Mouse (Mus musculus): ENCODE measurements around the gene Maip1. TPM values are rescaled to one million over a fixed set of nuclear protein-coding genes. Genes with fewer than 3 reads are reported as not detected.

Gene Maip1
- polyA plus RNA-seq, 1 experiment from 2014 or later, result 20.7 TPM

GRCm38 (mm10) chr1:57428368-57429308 lies 22.5 kb downstream of the Maip1 start:
- Histone ChIP-seq H3K9ac (replicated peaks) (no peak overlapping the region), H3K4me3 (replicated peaks) (no peak overlapping the region), H3K9me3 (no peaks in the 10 kb centered on the region), H3K36me3 (no peaks in the 10 kb centered on the region), H3K4me2 (peak overlapping the region; percentile 39), H3K27me3 (no peaks in the 10 kb centered on the region), H3K27ac (peak overlapping the region; percentile 23; the same call in 1 of the 2 replicates), H3K4me1 (replicated peaks) (peaks cover 17% of the 10 kb centered on the region; the same call in 1 of the 2 replicates)
- WGBS, result 47% methylated on average over 16 of the region's 16 CpGs
- ATAC-seq (ENCODE audit: insufficient number of reproducible peaks, insufficient read depth, low FRiP score, low TSS enrichment, low read depth), result peak; percentile 57; the same call in 1 of the 2 replicates

GRCm38 (mm10) chr1:57429786-57430483 lies 23.8 kb downstream of the Maip1 start:
- 0 out of 2 replicates have a peak overlapping the region, but pooled peaks have one; percentile 13 for H3K4me3 ChIP-seq (replicated peaks)

DNA sequence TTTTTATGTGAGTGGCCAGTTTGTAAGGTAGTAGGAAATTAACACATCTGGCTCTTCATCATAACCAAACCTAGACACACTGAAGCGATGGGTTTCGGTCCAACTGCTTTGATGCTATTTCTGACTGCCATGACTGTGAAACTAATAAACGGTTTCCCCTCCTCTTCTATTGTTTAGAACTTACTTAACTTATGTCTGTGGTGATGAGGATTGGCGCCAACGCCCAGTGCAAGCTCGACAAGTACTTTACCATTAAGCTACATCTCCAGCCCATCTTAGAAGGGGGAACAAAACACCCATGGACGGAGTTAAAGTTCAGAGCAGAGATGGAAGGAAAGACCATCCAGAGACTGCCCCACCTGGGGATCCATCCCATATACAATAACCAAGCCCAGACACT lies 27.0 kb downstream of the Maip1 start:
- Histone ChIP-seq H3K4me2 (no peak overlapping the region), H3K9me3 (no peaks in the 10 kb centered on the region), H3K4me1 (replicated peaks) (peaks cover 34% of the 10 kb centered on the region), H3K9ac (replicated peaks) (no peak overlapping the region), H3K27ac (no peak overlapping the region), H3K4me3 (replicated peaks) (no peak overlapping the region), H3K27me3 (no peaks in the 10 kb centered on the region), H3K36me3 (no peaks in the 10 kb centered on the region)
- WGBS, result 89% methylated on average over 7 of the region's 7 CpGs
- ATAC-seq (ENCODE audit: insufficient number of reproducible peaks, insufficient read depth, low FRiP score, low TSS enrichment, low read depth), result no peak

More at GRCm38 (mm10) chr1:57429786-57430483, 23.8 kb downstream of the Maip1 start:
- Histone ChIP-seq H3K9me3 (no peaks in the 10 kb centered on the region), H3K27me3 (no peaks in the 10 kb centered on the region), H3K27ac (peak overlapping the region; percentile 23; the same call in 1 of the 2 replicates), H3K9ac (replicated peaks) (no peak overlapping the region), H3K4me1 (replicated peaks) (peaks cover 17% of the 10 kb centered on the region; the same call in 1 of the 2 replicates), H3K4me2 (peak overlapping the region; percentile 43), H3K36me3 (no peaks in the 10 kb centered on the region)
- 9% methylated on average over 12 of the region's 12 CpGs for WGBS
- no peak for ATAC-seq (ENCODE audit: insufficient number of reproducible peaks, insufficient read depth, low FRiP score, low TSS enrichment, low read depth)

DNA sequence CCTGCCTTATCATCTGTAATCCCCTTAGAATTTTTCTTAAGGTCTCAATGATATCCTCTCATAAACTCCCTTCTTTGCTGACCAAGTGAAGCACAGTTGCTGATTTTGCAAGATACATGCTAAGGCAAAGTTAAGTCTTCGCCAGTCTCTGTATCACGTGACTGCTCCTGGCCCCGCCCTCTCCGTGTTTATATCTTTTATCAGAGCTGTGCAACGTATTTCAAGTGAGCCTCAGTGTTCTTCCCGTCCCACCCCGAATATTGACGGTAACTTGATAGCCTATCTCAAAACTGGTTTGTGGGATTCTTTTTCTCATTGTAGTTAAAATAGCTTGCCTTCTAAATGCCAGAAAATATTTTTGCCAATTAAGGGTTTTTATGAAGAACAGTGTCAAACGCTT lies 30.3 kb downstream of the Maip1 start:
- Histone ChIP-seq H3K27ac (peak overlapping the region; percentile 74), H3K27me3 (no peaks in the 10 kb centered on the region), H3K9ac (replicated peaks) (no peak overlapping the region), H3K4me3 (replicated peaks) (peak overlapping the region; percentile 17), H3K4me2 (peak overlapping the region; percentile 49), H3K36me3 (no peaks in the 10 kb centered on the region), H3K9me3 (no peaks in the 10 kb centered on the region), H3K4me1 (replicated peaks) (peaks cover 25% of the 10 kb centered on the region)
- WGBS, result 48% methylated on average over 9 of the region's 9 CpGs
- no peak for ATAC-seq (ENCODE audit: insufficient number of reproducible peaks, insufficient read depth, low FRiP score, low TSS enrichment, low read depth)

DNA sequence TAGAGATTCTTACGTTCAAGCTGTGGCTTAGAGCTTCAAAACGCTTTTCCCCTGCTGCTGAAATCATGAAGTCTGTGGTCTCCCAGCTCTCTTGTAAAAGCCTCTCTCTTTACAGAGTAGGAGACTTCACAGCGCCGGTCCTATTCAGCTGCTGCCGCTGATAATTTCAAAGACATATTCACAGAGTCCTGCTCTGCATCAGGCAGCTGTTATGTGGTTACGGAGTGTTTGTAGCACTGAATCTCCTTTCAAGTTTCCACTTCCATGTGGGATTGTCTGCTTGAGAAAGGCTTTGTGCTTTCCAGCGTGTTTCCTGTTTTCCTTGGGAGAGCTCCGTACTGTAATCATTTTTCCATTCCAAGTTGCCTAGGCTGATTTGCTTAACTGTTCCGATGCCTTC lies 30.8 kb downstream of the Maip1 start:
- no peak overlapping the region; the same call in 1 of the 2 replicates for H3K9ac ChIP-seq (replicated peaks)
- peak overlapping the region; percentile 17 for H3K4me3 ChIP-seq (replicated peaks)

DNA sequence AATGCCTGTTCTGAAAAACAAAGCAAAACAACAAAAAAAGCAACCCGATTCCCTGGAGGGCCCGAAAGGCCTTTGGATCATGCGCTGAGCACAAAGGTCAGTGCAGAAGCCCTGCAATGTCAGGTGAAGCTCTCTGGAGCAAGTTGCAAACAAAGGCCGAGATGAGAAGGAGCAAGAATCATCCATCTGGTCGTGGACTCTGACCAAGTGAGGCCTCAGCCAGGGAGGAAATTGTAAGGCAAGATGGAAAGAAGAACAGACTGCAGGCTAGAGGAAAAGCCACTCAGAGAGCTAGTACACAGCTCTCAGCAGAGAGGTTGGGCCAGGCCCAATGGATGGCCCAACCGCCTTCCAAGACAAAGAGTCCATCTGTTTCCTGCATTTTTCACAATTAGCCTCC lies 32.9 kb downstream of the Maip1 start:
- Histone ChIP-seq H3K27me3 (no peaks in the 10 kb centered on the region), H3K4me1 (replicated peaks) (peaks cover 25% of the 10 kb centered on the region), H3K27ac (no peak overlapping the region), H3K36me3 (no peaks in the 10 kb centered on the region), H3K9me3 (no peaks in the 10 kb centered on the region), H3K9ac (replicated peaks) (no peak overlapping the region), H3K4me3 (replicated peaks) (no peak overlapping the region), H3K4me2 (no peak overlapping the region)
- 88% methylated on average over 6 of the region's 6 CpGs for WGBS
- ATAC-seq (ENCODE audit: insufficient number of reproducible peaks, insufficient read depth, low FRiP score, low TSS enrichment, low read depth), result no peak

More for the DNA sequence above, 30.8 kb downstream of the Maip1 start:
- WGBS, result 19% methylated on average over 9 of the region's 9 CpGs
- Histone ChIP-seq H3K4me1 (replicated peaks) (peaks cover 25% of the 10 kb centered on the region), H3K27me3 (no peaks in the 10 kb centered on the region), H3K36me3 (no peaks in the 10 kb centered on the region), H3K9me3 (no peaks in the 10 kb centered on the region), H3K27ac (peak overlapping the region; percentile 74), H3K4me2 (peak overlapping the region; percentile 49)
- 0 out of 2 replicates have a peak, but pooled peaks have one; percentile 44 for ATAC-seq (ENCODE audit: insufficient number of reproducible peaks, insufficient read depth, low FRiP score, low TSS enrichment, low read depth)

DNA sequence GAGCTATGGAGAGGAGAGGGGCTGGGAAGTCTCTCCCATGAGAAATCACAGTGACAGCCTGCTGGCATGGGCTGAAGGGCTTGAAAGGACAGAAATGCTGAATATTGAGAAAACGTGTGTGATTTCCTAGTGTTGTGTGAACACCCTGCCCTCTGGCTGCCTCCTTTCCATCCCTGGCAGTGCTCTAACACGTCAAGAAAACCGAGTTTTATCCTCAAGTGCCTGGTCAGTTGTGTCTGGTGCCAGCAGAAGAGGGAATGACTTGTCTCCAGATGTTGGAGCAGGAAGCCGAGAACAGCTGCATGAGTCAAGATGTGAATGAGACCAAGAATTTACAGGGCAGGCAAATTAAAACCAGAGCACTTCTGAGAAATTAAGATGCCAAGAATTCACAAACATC lies 34.6 kb downstream of the Maip1 start:
- no peaks in the 10 kb centered on the region for H3K27me3 ChIP-seq
- no peaks in the 10 kb centered on the region for H3K36me3 ChIP-seq
- H3K9me3 ChIP-seq, result no peaks in the 10 kb centered on the region
- no peak overlapping the region for H3K4me2 ChIP-seq
- H3K4me1 ChIP-seq (replicated peaks), result peaks cover 25% of the 10 kb centered on the region
- H3K9ac ChIP-seq (replicated peaks), result no peak overlapping the region
- ATAC-seq (ENCODE audit: insufficient number of reproducible peaks, insufficient read depth, low FRiP score, low TSS enrichment, low read depth), result no peak
- WGBS, result 7% methylated on average over 4 of the region's 4 CpGs
- peak overlapping the region; percentile 54; the same call in 1 of the 2 replicates for H3K27ac ChIP-seq
- H3K4me3 ChIP-seq (replicated peaks), result no peak overlapping the region

DNA sequence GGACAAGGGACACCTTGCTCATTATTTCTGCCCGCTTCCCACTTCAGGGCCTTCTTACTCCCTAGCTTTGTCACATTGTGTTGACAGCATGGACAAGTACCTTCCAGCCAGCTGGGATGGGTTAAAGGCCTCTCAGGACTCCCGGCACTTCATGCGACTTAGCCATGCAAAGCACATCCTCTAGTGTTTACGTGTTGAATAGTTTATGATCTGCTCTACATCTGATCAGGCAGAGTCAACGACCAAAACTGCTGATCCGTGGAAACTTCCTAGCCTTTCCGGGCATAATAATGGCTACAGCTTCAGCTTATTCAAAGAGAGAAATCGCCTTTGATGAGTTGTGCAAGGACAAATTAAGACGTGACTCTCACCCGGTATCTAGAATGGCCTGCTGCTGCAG lies 39.6 kb downstream of the Maip1 start:
- Histone ChIP-seq H3K4me3 (replicated peaks) (no peak overlapping the region), H3K9ac (replicated peaks) (no peak overlapping the region), H3K4me2 (no peak overlapping the region), H3K27me3 (no peaks in the 10 kb centered on the region), H3K9me3 (no peaks in the 10 kb centered on the region), H3K4me1 (replicated peaks) (peaks cover 11% of the 10 kb centered on the region; the same call in 1 of the 2 replicates), H3K27ac (no peak overlapping the region), H3K36me3 (no peaks in the 10 kb centered on the region)
- 76% methylated on average over 10 of the region's 10 CpGs for WGBS
- ATAC-seq (ENCODE audit: insufficient number of reproducible peaks, insufficient read depth, low FRiP score, low TSS enrichment, low read depth), result no peak

DNA sequence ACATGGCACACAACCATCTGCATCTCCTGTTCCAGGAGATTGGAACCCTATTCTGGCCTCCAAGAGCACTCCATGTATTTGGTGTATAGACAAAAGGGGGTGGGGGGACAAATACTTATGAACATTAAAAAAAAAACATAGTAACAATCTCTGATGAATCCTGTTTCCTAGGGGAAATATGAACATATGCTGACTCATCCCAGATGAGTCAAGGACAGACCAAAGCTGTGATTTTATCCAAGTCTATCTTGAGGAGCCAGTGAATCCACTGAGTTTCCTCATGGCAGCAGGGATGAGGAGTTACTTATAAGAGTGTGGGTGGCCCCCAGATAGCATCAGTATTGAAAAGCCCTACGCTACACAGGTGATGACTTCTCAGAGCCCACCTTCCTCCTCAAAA lies 44.1 kb downstream of the Maip1 start:
- Histone ChIP-seq H3K4me3 (replicated peaks) (no peak overlapping the region), H3K27ac (no peak overlapping the region), H3K9ac (replicated peaks) (no peak overlapping the region), H3K36me3 (no peaks in the 10 kb centered on the region), H3K9me3 (no peaks in the 10 kb centered on the region), H3K4me2 (no peak overlapping the region), H3K4me1 (replicated peaks) (peaks cover 5% of the 10 kb centered on the region; the same call in 1 of the 2 replicates), H3K27me3 (no peaks in the 10 kb centered on the region)
- 94% methylated on average over 1 of the region's 1 CpGs for WGBS
- ATAC-seq (ENCODE audit: insufficient number of reproducible peaks, insufficient read depth, low FRiP score, low TSS enrichment, low read depth), result no peak

DNA sequence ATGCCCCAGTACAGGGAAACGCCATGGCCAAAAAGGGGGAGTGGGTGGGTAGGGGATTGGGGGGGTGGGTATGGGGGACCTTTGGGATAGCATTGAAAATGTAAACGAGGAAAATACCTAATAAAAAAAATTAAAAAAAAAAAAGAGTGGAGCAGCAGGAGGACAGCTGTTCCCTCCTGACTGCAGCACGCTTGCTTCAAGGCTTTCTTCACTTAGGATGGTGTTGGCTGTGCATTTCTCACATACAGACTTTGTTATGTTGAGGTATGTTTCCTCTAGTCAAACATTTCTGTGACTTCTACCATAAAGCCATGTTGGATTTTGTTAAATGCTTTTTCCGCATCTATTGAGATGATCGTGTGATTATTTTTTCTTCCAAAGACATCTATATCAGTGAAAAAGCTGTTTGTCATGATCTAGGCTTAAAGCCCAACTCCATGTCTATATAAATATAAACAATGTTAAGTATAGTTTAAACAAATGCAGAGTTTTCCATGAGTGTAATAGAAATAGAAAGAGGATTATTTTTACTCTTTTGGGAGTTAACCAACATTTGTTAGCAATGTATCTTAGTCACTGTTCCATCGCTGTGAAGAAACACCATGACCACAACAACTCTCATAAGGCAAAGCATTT lies 54.3 kb downstream of the Maip1 start:
- no peak overlapping the region for H3K9ac ChIP-seq (replicated peaks)
- WGBS, result 85% methylated on average over 6 of the region's 6 CpGs
- H3K27ac ChIP-seq, result no peak overlapping the region
- no peaks in the 10 kb centered on the region for H3K27me3 ChIP-seq
- no peaks in the 10 kb centered on the region for H3K36me3 ChIP-seq
- H3K4me3 ChIP-seq (replicated peaks), result no peak overlapping the region
- H3K4me2 ChIP-seq, result no peak overlapping the region
- no peaks in the 10 kb centered on the region for H3K4me1 ChIP-seq (replicated peaks)
- no peak for ATAC-seq (ENCODE audit: insufficient number of reproducible peaks, insufficient read depth, low FRiP score, low TSS enrichment, low read depth)
- no peaks in the 10 kb centered on the region for H3K9me3 ChIP-seq
